Mouse (Mus musculus) liver, embryonic 12.5 days (tissue): Measurements from ENCODE around the gene S100a4. TPM values are rescaled to one million over a fixed set of nuclear protein-coding genes. Genes with fewer than 3 reads are reported as not detected.
A peak's percentile ranks its signal among the peaks of the same experiment; 100 is the strongest.

Experiments used
- ATAC-seq: fragments of 200-750 bp; cut with Nextera tagmentation; 2 replicates; pipeline ENCODE4 v1.8.0; 2017; ENCODE audit warnings: moderate number of reproducible peaks, mild to moderate bottlenecking, moderate library complexity
- H3K27ac ChIP-seq: fragments of 300-500 bp; sonication (generic); 2 replicates; pipeline ENCODE4 v1.5.1; 2016; ENCODE audit warnings: mild to moderate bottlenecking
- H3K27me3 ChIP-seq: fragments of 300-500 bp; sonication (generic); replicated peaks from 2 replicates; pipeline ENCODE4 v1.6.1; 2016; ENCODE audit warnings: mild to moderate bottlenecking, moderate library complexity
- H3K36me3 ChIP-seq: fragments of 300-500 bp; sonication (generic); 2 replicates; pipeline ENCODE4 v1.6.1; 2016; ENCODE audit warnings: mild to moderate bottlenecking, moderate library complexity
- H3K4me1 ChIP-seq: fragments of 300-500 bp; sonication (generic); 2 replicates; pipeline ENCODE4 v1.6.1; 2016
- H3K4me2 ChIP-seq: fragments of 300-500 bp; sonication (generic); 2 replicates; pipeline ENCODE4 v1.6.1; 2016; ENCODE audit warnings: mild to moderate bottlenecking, moderate library complexity
- H3K4me3 ChIP-seq: fragments of 300-500 bp; sonication (generic); 2 replicates; pipeline ENCODE4 v1.5.1; 2016; ENCODE audit warnings: mild to moderate bottlenecking, moderate library complexity
- H3K9ac ChIP-seq: fragments of 300-500 bp; sonication (generic); 2 replicates; pipeline ENCODE4 v1.6.1; 2016; ENCODE audit warnings: mild to moderate bottlenecking, moderate library complexity
- H3K9me3 ChIP-seq: fragments of 300-500 bp; sonication (generic); replicated peaks from 2 replicates; pipeline ENCODE4 v1.6.1; 2016; ENCODE audit warnings: mild to moderate bottlenecking, moderate library complexity
- WGBS: fragments of 180-500 bp; shearing (Covaris S2); methylation state at CpG from one replicate; pipeline ENCODE4 v1.1.7; 2016; ENCODE audit not compliant: insufficient replicate concordance; 5-methylcytosine and 5-hydroxymethylcytosine counted together
- polyA plus RNA-seq: library from polyadenylated mRNA; unstranded; fragments of >200 nt; fragmentation: Nextera tagmentation; extraction: Ambion mirVana; gene quantifications from 2 replicates; pipeline ENCODE4 v1.2.1, GENCODE M21; 2016

S100a4 gene
- polyA plus RNA-seq, result 0.55 and 0.69 TPM in 2 replicates

GRCm38 (mm10) chr3:90603623-90604022 lies at the start of gene S100a4:
Gene S100a4 (plus strand): TSS chr3:90603771.
- no peak for ATAC-seq
- no peaks in the 10 kb centered on the region for H3K9me3 ChIP-seq
- 0 out of 2 replicates have a peak, but pooled peaks cover 4% of the 10 kb centered on the region for H3K4me1 ChIP-seq
- H3K9ac ChIP-seq, result no peak within 1 kb of the TSS
- no peak within 1 kb of the TSS for H3K4me2 ChIP-seq
- H3K27ac ChIP-seq, result no peak within 1 kb of the TSS
- H3K4me3 ChIP-seq, result no peak within 1 kb of the TSS
- H3K36me3 ChIP-seq, result no peaks in the 10 kb centered on the region
- no peaks in the 10 kb centered on the region; the same call in 1 of the 2 replicates for H3K27me3 ChIP-seq
- 17% methylated on average over 3 of the region's 3 CpGs for WGBS

GRCm38 (mm10) chr3:90555954-90556353 lies 47.6 kb upstream of the S100a4 start:
- 60% methylated on average over 5 of the region's 5 CpGs for WGBS
- no peaks in the 10 kb centered on the region for H3K36me3 ChIP-seq
- no peak for ATAC-seq
- H3K9me3 ChIP-seq, result no peaks in the 10 kb centered on the region
- no peak overlapping the region for H3K9ac ChIP-seq
- H3K4me1 ChIP-seq, result no peaks in the 10 kb centered on the region
- no peak overlapping the region for H3K4me2 ChIP-seq
- H3K4me3 ChIP-seq, result no peak overlapping the region
- 0 out of 2 replicates have a peak, but pooled peaks cover 4% of the 10 kb centered on the region for H3K27me3 ChIP-seq
- H3K27ac ChIP-seq, result no peak overlapping the region

GRCm38 (mm10) chr3:90560008-90560628 lies 43.5 kb upstream of the S100a4 start, which contains the start of gene S100a3:
Gene S100a3 (plus strand): TSS chr3:90560578.
- H3K27ac ChIP-seq, result no peak within 1 kb of the TSS
- no peaks in the 10 kb centered on the region; the same call in 1 of the 2 replicates for H3K27me3 ChIP-seq
- WGBS, result 55% methylated on average over 6 of the region's 6 CpGs
- no peaks in the 10 kb centered on the region for H3K9me3 ChIP-seq
- H3K4me2 ChIP-seq, result no peak within 1 kb of the TSS
- no peak within 1 kb of the TSS for H3K4me3 ChIP-seq
- no peaks in the 10 kb centered on the region for H3K36me3 ChIP-seq
- no peaks in the 10 kb centered on the region for H3K4me1 ChIP-seq
- no peak for ATAC-seq
- no peak within 1 kb of the TSS for H3K9ac ChIP-seq

- H3K27ac ChIP-seq, result no peak overlapping the region
- no peak overlapping the region for H3K4me3 ChIP-seq
- ATAC-seq, result no peak
- H3K4me2 ChIP-seq, result no peak overlapping the region
- no peaks in the 10 kb centered on the region for H3K4me1 ChIP-seq
- H3K9ac ChIP-seq, result no peak overlapping the region
- no peaks in the 10 kb centered on the region for H3K36me3 ChIP-seq
- WGBS, result 68% methylated on average over 5 of the region's 5 CpGs
- H3K9me3 ChIP-seq, result no peaks in the 10 kb centered on the region
- H3K27me3 ChIP-seq, result no peaks in the 10 kb centered on the region
Measured at GRCm38 (mm10) chr3:90574691-90575090, 28.9 kb upstream of the S100a4 start.

GRCm38 (mm10) chr3:90575320-90575719 lies 28.3 kb upstream of the S100a4 start:
- Histone ChIP-seq H3K9ac (no peak overlapping the region), H3K4me1 (no peaks in the 10 kb centered on the region), H3K27ac (no peak overlapping the region), H3K27me3 (no peaks in the 10 kb centered on the region), H3K9me3 (no peaks in the 10 kb centered on the region), H3K4me3 (no peak overlapping the region), H3K36me3 (no peaks in the 10 kb centered on the region), H3K4me2 (no peak overlapping the region)
- 73% methylated on average over 3 of the region's 3 CpGs for WGBS
- no peak for ATAC-seq

GRCm38 (mm10) chr3:90576351-90577001 lies 27.1 kb upstream of the S100a4 start:
- Histone ChIP-seq H3K9ac (no peak overlapping the region), H3K27ac (no peak overlapping the region), H3K36me3 (no peaks in the 10 kb centered on the region), H3K4me2 (no peak overlapping the region), H3K4me3 (no peak overlapping the region), H3K27me3 (no peaks in the 10 kb centered on the region), H3K4me1 (no peaks in the 10 kb centered on the region), H3K9me3 (no peaks in the 10 kb centered on the region)
- no peak for ATAC-seq
- 59% methylated on average over 10 of the region's 10 CpGs for WGBS

- H3K4me2 ChIP-seq, result no peak overlapping the region
- no peaks in the 10 kb centered on the region for H3K27me3 ChIP-seq
- no peak overlapping the region for H3K4me3 ChIP-seq
- no peak overlapping the region for H3K9ac ChIP-seq
- H3K4me1 ChIP-seq, result no peaks in the 10 kb centered on the region
- ATAC-seq, result no peak
- no peaks in the 10 kb centered on the region for H3K36me3 ChIP-seq
- WGBS, result 71% methylated on average over 7 of the region's 7 CpGs
- H3K9me3 ChIP-seq, result no peaks in the 10 kb centered on the region
- H3K27ac ChIP-seq, result no peak overlapping the region
Measured at GRCm38 (mm10) chr3:90579433-90579832, 24.1 kb upstream of the S100a4 start.

GRCm38 (mm10) chr3:90581141-90581540 lies 22.4 kb upstream of the S100a4 start:
- ATAC-seq, result no peak
- no peak overlapping the region for H3K4me2 ChIP-seq
- H3K9me3 ChIP-seq, result no peaks in the 10 kb centered on the region
- no peaks in the 10 kb centered on the region for H3K27me3 ChIP-seq
- H3K4me3 ChIP-seq, result no peak overlapping the region
- WGBS, result 74% methylated on average over 5 of the region's 5 CpGs
- H3K36me3 ChIP-seq, result no peaks in the 10 kb centered on the region
- no peak overlapping the region for H3K9ac ChIP-seq
- no peaks in the 10 kb centered on the region for H3K4me1 ChIP-seq
- H3K27ac ChIP-seq, result no peak overlapping the region

- Histone ChIP-seq H3K9ac (no peak overlapping the region), H3K4me1 (no peaks in the 10 kb centered on the region), H3K4me2 (no peak overlapping the region), H3K36me3 (no peaks in the 10 kb centered on the region), H3K9me3 (no peaks in the 10 kb centered on the region), H3K27me3 (no peaks in the 10 kb centered on the region), H3K4me3 (no peak overlapping the region), H3K27ac (no peak overlapping the region)
- 83% methylated on average over 1 of the region's 1 CpGs for WGBS
- no peak for ATAC-seq
Measured at GRCm38 (mm10) chr3:90582156-90582555, 21.4 kb upstream of the S100a4 start.

- WGBS, result 72% methylated on average over 4 of the region's 4 CpGs
Measured at GRCm38 (mm10) chr3:90582556-90582955, 21.0 kb upstream of the S100a4 start.

GRCm38 (mm10) chr3:90583893-90584292 lies 19.7 kb upstream of the S100a4 start:
- Histone ChIP-seq H3K4me3 (no peak overlapping the region), H3K27ac (no peak overlapping the region)

More at GRCm38 (mm10) chr3:90582556-90582955, 21.0 kb upstream of the S100a4 start:
- H3K4me1 ChIP-seq, result no peaks in the 10 kb centered on the region; the same call in 1 of the 2 replicates
- H3K4me2 ChIP-seq, result no peak overlapping the region
- H3K9me3 ChIP-seq, result no peaks in the 10 kb centered on the region
- no peaks in the 10 kb centered on the region for H3K27me3 ChIP-seq
- no peak overlapping the region for H3K9ac ChIP-seq
- H3K4me3 ChIP-seq, result no peak overlapping the region
- H3K27ac ChIP-seq, result no peak overlapping the region
- H3K36me3 ChIP-seq, result no peaks in the 10 kb centered on the region
- ATAC-seq, result no peak

GRCm38 (mm10) chr3:90585595-90585994 lies 18.0 kb upstream of the S100a4 start:
- H3K4me1 ChIP-seq, result no peaks in the 10 kb centered on the region; the same call in 1 of the 2 replicates
- 28% methylated on average over 5 of the region's 5 CpGs for WGBS
- H3K9me3 ChIP-seq, result no peaks in the 10 kb centered on the region
- no peak overlapping the region for H3K4me3 ChIP-seq
- ATAC-seq, result 0 out of 2 replicates have a peak, but pooled peaks have one; percentile 22
- no peaks in the 10 kb centered on the region for H3K36me3 ChIP-seq
- no peak overlapping the region for H3K4me2 ChIP-seq
- H3K9ac ChIP-seq, result no peak overlapping the region
- H3K27ac ChIP-seq, result no peak overlapping the region
- H3K27me3 ChIP-seq, result no peaks in the 10 kb centered on the region

More at GRCm38 (mm10) chr3:90583893-90584292, 19.7 kb upstream of the S100a4 start:
- no peak overlapping the region for H3K9ac ChIP-seq
- no peak overlapping the region for H3K4me2 ChIP-seq
- ATAC-seq, result no peak
- H3K4me1 ChIP-seq, result no peaks in the 10 kb centered on the region; the same call in 1 of the 2 replicates
- WGBS, result 44% methylated on average over 3 of the region's 3 CpGs
- H3K36me3 ChIP-seq, result no peaks in the 10 kb centered on the region
- no peaks in the 10 kb centered on the region for H3K27me3 ChIP-seq
- H3K9me3 ChIP-seq, result no peaks in the 10 kb centered on the region
